Mouse (Mus musculus) kidney, adult 2 months (tissue): Measurements from ENCODE around the gene Rgs11.

ENCODE experiments used
- CTCF ChIP-seq: fragments of 200-500 bp; conservative IDR thresholded peaks from 2 replicates; pipeline ENCODE4 v1.5.1; 2011; ENCODE audit warnings: low read depth, mild to moderate bottlenecking, control low read depth, low read length, moderate library complexity, mixed read lengths; ENCODE audit not compliant: insufficient read depth, insufficient read length
- POLR2A ChIP-seq: fragments of 200-500 bp; IDR thresholded peaks from one replicate; pipeline ENCODE4 v1.6.1; 2011; ENCODE audit warnings: low read depth, low read length, control low read depth

- TF ChIP-seq CTCF (no peak), POLR2A (no peak)
Measured at GRCm38 (mm10) chr17:26240120-26240790, 37.5 kb downstream of the Rgs11 start.
